Mouse (Mus musculus): Measurements from ENCODE around the gene Slc10a4. TPM values are rescaled to one million over a fixed set of nuclear protein-coding genes. Genes with fewer than 3 reads are reported as not detected.

Gene Slc10a4
- 30.4 and 36.1 TPM in 2 replicates for polyA plus RNA-seq (2015; fragmentation: Nextera tagmentation; extraction: Ambion mirVana)

- Histone ChIP-seq H3K9me3 (no peaks in the 10 kb centered on the region), H3K9ac (peak within 1 kb of the TSS; percentile 76), H3K27ac (peak within 1 kb of the TSS; percentile 73), H3K4me1 (replicated peaks) (peaks cover 6% of the 10 kb centered on the region), H3K4me3 (peak within 1 kb of the TSS; percentile 50), H3K27me3 (peaks cover 31% of the 10 kb centered on the region), H3K4me2 (peak within 1 kb of the TSS; percentile 69), H3K36me3 (no peaks in the 10 kb centered on the region)
- peak; percentile 93 for ATAC-seq (ENCODE audit: low FRiP score)
- 8% methylated on average over 65 of the region's 65 CpGs for WGBS
These were observed at the start of gene Slc10a4 for GRCm38 (mm10) chr5:73006784-73007581. Slc10a4 (plus strand) TSS chr5:73006883.

DNA sequence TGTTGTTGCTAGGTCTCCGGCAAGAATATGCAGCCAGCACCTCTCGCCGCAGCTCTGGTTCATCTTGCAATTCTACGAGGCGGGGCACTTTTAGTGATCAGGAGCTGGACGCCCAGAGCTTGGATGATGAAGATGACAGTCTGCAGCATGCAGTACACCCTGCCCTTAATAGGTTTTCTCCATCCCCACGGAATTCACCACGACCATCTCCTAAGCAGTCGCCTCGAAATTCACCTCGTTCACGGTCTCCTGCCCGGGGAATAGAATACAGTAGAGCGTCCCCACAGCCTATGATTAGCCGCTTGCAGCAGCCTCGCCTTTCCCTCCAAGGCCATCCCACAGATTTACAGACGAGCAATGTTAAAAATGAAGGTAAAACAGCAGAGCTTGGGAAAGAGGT is 49.4 kb upstream of the Slc10a4 start:
- no peak overlapping the region for H3K4me3 ChIP-seq
- no peaks in the 10 kb centered on the region for H3K9me3 ChIP-seq
- WGBS, result 83% methylated on average over 17 of the region's 17 CpGs
- no peaks in the 10 kb centered on the region for H3K4me1 ChIP-seq (replicated peaks)
- no peak overlapping the region for H3K4me2 ChIP-seq
- H3K9ac ChIP-seq, result no peak overlapping the region
- peaks cover 3% of the 10 kb centered on the region; the same call in 1 of the 2 replicates for H3K36me3 ChIP-seq
- no peaks in the 10 kb centered on the region for H3K27me3 ChIP-seq
- ATAC-seq (ENCODE audit: low FRiP score), result no peak
- H3K27ac ChIP-seq, result no peak overlapping the region

- ATAC-seq (ENCODE audit: low FRiP score), result no peak
- 79% methylated on average over 6 of the region's 6 CpGs for WGBS
- Histone ChIP-seq H3K27ac (no peak overlapping the region), H3K4me2 (no peak overlapping the region), H3K9ac (no peak overlapping the region), H3K36me3 (peaks cover 15% of the 10 kb centered on the region), H3K27me3 (no peaks in the 10 kb centered on the region), H3K9me3 (no peaks in the 10 kb centered on the region), H3K4me3 (no peak overlapping the region), H3K4me1 (replicated peaks) (no peaks in the 10 kb centered on the region)
These were observed 46.6 kb upstream of the Slc10a4 start for GRCm38 (mm10) chr5:72960096-72960495.

GRCm38 (mm10) chr5:72965706-72966105 is 41.0 kb upstream of the Slc10a4 start:
- no peaks in the 10 kb centered on the region for H3K4me1 ChIP-seq (replicated peaks)
- H3K9me3 ChIP-seq, result no peaks in the 10 kb centered on the region
- ATAC-seq (ENCODE audit: low FRiP score), result no peak
- no peak overlapping the region for H3K27ac ChIP-seq
- H3K36me3 ChIP-seq, result peaks cover 50% of the 10 kb centered on the region
- no peaks in the 10 kb centered on the region for H3K27me3 ChIP-seq
- no peak overlapping the region for H3K4me2 ChIP-seq
- no peak overlapping the region for H3K4me3 ChIP-seq
- no peak overlapping the region for H3K9ac ChIP-seq
- WGBS, result 90% methylated on average over 3 of the region's 3 CpGs

DNA sequence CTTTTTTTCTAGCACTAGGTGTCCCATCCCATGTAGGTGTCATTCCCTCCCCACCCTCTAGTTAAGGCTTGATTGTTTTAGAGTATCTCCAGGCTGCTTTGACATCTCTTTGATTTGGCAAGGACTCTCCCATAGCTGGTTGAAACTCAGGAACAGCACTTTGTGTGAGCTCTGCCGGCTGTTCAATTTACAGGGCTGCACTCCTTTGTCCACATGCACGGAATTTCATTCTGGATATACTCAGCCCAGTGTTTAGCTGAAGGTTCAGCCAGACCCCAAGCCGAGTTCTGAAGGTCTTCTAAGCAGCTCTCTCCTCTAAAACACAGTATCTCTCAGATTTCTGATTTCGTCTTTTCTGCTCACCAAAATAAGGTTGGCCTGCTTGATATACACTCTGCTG is 34.2 kb upstream of the Slc10a4 start:
- Histone ChIP-seq H3K36me3 (peaks cover 53% of the 10 kb centered on the region), H3K4me1 (replicated peaks) (no peaks in the 10 kb centered on the region), H3K9me3 (no peaks in the 10 kb centered on the region), H3K27me3 (no peaks in the 10 kb centered on the region), H3K4me3 (no peak overlapping the region), H3K27ac (no peak overlapping the region), H3K9ac (no peak overlapping the region), H3K4me2 (no peak overlapping the region)
- ATAC-seq (ENCODE audit: low FRiP score), result no peak
- WGBS, result 81% methylated on average over 4 of the region's 4 CpGs

GRCm38 (mm10) chr5:72972934-72973333 is 33.7 kb upstream of the Slc10a4 start:
- ATAC-seq (ENCODE audit: low FRiP score), result no peak
- peaks cover 53% of the 10 kb centered on the region for H3K36me3 ChIP-seq

DNA sequence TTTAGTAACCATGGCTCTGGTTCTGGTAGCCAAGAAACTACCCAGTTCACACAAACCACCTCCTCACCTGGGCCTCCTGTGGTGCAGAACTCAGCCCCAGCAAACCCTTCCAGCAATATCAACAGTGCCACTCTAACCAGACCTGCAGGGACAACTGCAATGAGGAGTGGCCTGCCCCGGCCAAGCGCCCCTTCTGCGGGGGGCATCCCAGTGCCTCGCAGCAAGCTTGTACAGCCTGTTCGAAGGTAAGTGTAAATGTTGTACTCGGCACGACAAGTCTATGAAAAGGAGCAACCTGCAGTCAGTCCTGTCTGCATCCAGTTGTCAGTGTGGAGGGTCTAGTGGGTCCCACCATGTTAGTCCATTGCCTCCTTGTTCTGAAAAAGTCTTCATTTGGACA is 32.1 kb upstream of the Slc10a4 start, which contains the start of gene Gm10135:
Gene Gm10135, minus strand, starts transcription at position 101 of the 400 bp plus-strand sequence.
- Histone ChIP-seq H3K36me3 (peaks cover 44% of the 10 kb centered on the region), H3K27ac (no peak within 1 kb of the TSS), H3K4me3 (no peak within 1 kb of the TSS), H3K4me1 (replicated peaks) (no peaks in the 10 kb centered on the region), H3K4me2 (no peak within 1 kb of the TSS), H3K27me3 (no peaks in the 10 kb centered on the region), H3K9ac (no peak within 1 kb of the TSS), H3K9me3 (no peaks in the 10 kb centered on the region)
- no peak for ATAC-seq (ENCODE audit: low FRiP score)
- 96% methylated on average over 7 of the region's 7 CpGs for whole genome bisulfite sequencing

More at GRCm38 (mm10) chr5:72972934-72973333, 33.7 kb upstream of the Slc10a4 start:
- H3K9me3 ChIP-seq, result no peaks in the 10 kb centered on the region
- WGBS, result 60% methylated on average over 5 of the region's 5 CpGs
- no peaks in the 10 kb centered on the region for H3K4me1 ChIP-seq (replicated peaks)
- H3K9ac ChIP-seq, result no peak overlapping the region
- no peak overlapping the region for H3K4me3 ChIP-seq
- no peak overlapping the region for H3K27ac ChIP-seq
- no peak overlapping the region for H3K4me2 ChIP-seq
- no peaks in the 10 kb centered on the region for H3K27me3 ChIP-seq

GRCm38 (mm10) chr5:72975996-72976395 is 30.7 kb upstream of the Slc10a4 start:
- Histone ChIP-seq H3K9ac (no peak overlapping the region), H3K27me3 (no peaks in the 10 kb centered on the region), H3K9me3 (no peaks in the 10 kb centered on the region), H3K36me3 (peaks cover 46% of the 10 kb centered on the region), H3K4me2 (no peak overlapping the region), H3K4me1 (replicated peaks) (no peaks in the 10 kb centered on the region), H3K27ac (no peak overlapping the region), H3K4me3 (no peak overlapping the region)
- 93% methylated on average over 6 of the region's 6 CpGs for WGBS
- no peak for ATAC-seq (ENCODE audit: low FRiP score)

DNA sequence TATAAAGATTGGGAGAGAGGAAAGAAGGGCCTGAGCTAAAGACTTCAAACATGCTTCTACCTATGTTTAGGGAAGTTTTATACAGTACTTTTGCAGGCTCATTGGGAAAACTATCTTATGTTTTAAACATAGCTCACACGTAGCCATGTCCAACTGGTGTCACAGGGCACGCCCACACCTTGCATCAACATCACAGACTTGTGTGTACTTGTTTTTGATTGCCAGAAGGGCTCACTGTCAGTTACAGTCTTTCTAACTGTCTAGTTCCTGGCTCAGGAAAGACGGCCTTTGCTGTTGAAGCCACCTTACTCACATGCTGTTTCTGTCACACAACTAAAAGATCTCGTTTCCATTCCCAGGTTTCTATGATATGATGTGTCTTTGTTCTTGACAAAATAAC is 30.1 kb upstream of the Slc10a4 start:
- H3K27me3 ChIP-seq, result no peaks in the 10 kb centered on the region
- no peaks in the 10 kb centered on the region for H3K9me3 ChIP-seq
- H3K27ac ChIP-seq, result no peak overlapping the region
- no peak overlapping the region for H3K4me2 ChIP-seq
- 90% methylated on average over 4 of the region's 4 CpGs for WGBS
- H3K4me3 ChIP-seq, result no peak overlapping the region
- H3K9ac ChIP-seq, result no peak overlapping the region
- no peaks in the 10 kb centered on the region for H3K4me1 ChIP-seq (replicated peaks)
- peaks cover 49% of the 10 kb centered on the region for H3K36me3 ChIP-seq
- no peak for ATAC-seq (ENCODE audit: low FRiP score)

DNA sequence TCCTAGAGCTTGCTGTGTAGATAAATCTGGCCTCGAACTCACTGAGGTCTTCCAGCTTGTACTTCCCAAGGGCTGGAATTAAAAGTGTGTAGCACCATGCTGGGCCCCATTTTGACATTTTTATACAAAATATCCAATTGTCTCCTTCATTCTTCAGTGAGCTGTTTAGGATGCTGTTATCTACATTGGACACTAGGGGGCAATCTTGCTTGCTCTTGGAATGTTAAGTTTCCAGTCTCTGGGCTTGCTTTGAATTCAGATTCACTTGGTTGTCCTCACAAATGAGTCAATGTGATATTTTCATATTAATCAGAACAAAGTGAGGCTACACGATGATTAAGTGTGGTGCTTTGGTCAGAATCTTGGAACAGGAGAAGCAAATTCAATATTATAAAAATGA is 22.6 kb upstream of the Slc10a4 start:
- Histone ChIP-seq H3K36me3 (peaks cover 18% of the 10 kb centered on the region), H3K4me2 (no peak overlapping the region), H3K9ac (no peak overlapping the region), H3K9me3 (no peaks in the 10 kb centered on the region), H3K27me3 (no peaks in the 10 kb centered on the region), H3K27ac (no peak overlapping the region), H3K4me3 (no peak overlapping the region), H3K4me1 (replicated peaks) (no peaks in the 10 kb centered on the region)
- 11% methylated on average over 2 of the region's 2 CpGs for WGBS
- no peak for ATAC-seq (ENCODE audit: low FRiP score)

GRCm38 (mm10) chr5:72987786-72988185 is 18.9 kb upstream of the Slc10a4 start:
- Histone ChIP-seq H3K9me3 (no peaks in the 10 kb centered on the region), H3K27ac (no peak overlapping the region), H3K4me2 (no peak overlapping the region), H3K36me3 (no peaks in the 10 kb centered on the region), H3K9ac (no peak overlapping the region), H3K27me3 (no peaks in the 10 kb centered on the region), H3K4me3 (no peak overlapping the region), H3K4me1 (replicated peaks) (peaks cover 14% of the 10 kb centered on the region; the same call in 1 of the 2 replicates)
- 91% methylated on average over 7 of the region's 7 CpGs for WGBS
- no peak for ATAC-seq (ENCODE audit: low FRiP score)

GRCm38 (mm10) chr5:72989756-72990155 is 16.9 kb upstream of the Slc10a4 start:
- ATAC-seq (ENCODE audit: low FRiP score), result no peak
- Histone ChIP-seq H3K36me3 (no peaks in the 10 kb centered on the region), H3K9me3 (no peaks in the 10 kb centered on the region), H3K4me1 (replicated peaks) (peaks cover 21% of the 10 kb centered on the region), H3K4me3 (no peak overlapping the region), H3K27me3 (no peaks in the 10 kb centered on the region), H3K9ac (no peak overlapping the region), H3K27ac (no peak overlapping the region), H3K4me2 (no peak overlapping the region)
- 68% methylated on average over 8 of the region's 8 CpGs for WGBS

DNA sequence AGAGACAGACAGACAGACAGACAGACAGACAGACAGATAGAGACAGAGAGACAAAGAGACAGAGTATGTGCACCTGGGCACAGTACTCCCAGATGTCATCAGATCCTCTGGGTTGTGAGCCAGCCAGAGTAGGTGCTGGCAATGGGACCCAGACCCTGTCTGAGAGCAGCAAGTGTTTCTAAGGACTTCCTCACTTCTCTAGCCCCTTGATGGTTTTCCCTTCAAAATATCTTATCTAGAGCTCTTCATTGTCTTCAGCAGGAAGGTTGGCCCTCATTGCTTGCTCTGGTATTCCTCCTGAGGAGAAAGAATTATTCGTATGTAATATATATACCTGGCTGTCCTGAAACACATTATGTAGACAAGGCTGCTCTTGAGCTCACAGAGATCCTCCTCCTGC is 14.2 kb upstream of the Slc10a4 start:
- peaks cover 25% of the 10 kb centered on the region for H3K4me1 ChIP-seq (replicated peaks)
- H3K9ac ChIP-seq, result no peak overlapping the region
- H3K9me3 ChIP-seq, result no peaks in the 10 kb centered on the region
- 94% methylated on average over 1 of the region's 1 CpGs for WGBS
- H3K36me3 ChIP-seq, result no peaks in the 10 kb centered on the region
- H3K27ac ChIP-seq, result no peak overlapping the region
- H3K4me2 ChIP-seq, result no peak overlapping the region
- ATAC-seq (ENCODE audit: low FRiP score), result no peak
- H3K27me3 ChIP-seq, result no peaks in the 10 kb centered on the region
- H3K4me3 ChIP-seq, result no peak overlapping the region

All from hindbrain, embryonic 13.5 days (tissue).